Mouse (Mus musculus): ENCODE results near the gene Spag4.
"Not testable (repeated sequence)": the region's sequence is repeated elsewhere in the genome, so short reads cannot be mapped to it uniquely, and the experiment has no call there.

Gene Spag4

DNA sequence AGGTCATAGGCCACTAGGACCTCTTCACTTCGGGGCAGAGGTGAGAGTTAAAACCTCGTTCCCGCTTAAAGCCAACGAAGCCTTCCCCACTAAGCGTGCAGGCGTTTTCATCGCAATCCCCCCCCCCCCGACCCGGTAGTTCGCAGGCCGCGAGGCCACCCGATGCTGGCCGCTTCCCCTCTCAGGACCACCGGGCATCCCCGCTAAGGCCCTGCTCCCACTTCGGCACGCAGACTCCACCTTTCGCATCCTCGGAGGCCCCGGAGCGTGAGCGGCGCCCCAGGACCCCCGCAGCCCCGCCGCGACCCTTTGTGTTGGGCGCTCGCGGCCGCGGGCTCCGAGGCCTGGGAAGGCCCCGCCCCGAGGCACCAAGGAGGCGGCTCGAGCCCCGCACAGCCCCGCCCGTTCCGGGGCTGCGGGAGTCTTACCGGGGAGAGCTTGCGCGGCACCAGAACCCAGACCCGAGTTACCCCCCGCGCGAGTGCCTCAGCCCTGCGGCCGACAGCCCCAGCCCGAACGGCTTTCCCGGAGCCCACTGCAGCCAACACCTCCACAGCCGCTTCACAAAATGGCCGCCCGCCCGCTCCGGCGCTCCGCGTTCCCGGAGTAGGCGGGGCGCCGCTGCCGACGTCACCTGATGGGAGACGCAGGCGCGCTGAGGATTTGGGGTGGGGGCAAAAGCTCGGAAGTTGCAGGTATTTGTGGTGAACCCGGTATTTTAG lies 46.5 kb downstream of the Spag4 start, which contains the start of the genes Cpne1 and Rbm12:
Gene Cpne1 (minus strand): TSS at position 608 of the 722 bp plus-strand sequence.
Gene Rbm12 (minus strand): TSS at position 621 of the 722 bp plus-strand sequence.
- peak; percentile 93 for DNase-seq

DNA sequence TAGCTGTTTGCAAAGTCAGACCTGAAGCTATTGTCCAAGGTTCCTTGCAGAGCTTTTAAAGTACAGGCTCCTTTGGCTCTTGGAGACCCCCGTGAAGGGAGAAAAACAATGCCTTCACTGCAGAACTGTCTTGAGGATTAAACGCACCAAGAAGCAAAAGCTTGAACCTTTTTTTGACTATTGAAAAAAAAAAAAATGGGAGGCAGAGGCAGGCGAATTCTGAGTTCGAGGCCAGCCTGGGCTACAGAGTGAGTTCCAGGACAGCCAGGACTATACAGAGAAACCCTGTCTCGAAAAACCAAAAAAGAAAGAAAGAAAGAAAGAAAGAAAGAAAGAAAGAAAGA lies 47.1 kb downstream of the Spag4 start:
- DNase-seq = not testable (repeated sequence)

DNA sequence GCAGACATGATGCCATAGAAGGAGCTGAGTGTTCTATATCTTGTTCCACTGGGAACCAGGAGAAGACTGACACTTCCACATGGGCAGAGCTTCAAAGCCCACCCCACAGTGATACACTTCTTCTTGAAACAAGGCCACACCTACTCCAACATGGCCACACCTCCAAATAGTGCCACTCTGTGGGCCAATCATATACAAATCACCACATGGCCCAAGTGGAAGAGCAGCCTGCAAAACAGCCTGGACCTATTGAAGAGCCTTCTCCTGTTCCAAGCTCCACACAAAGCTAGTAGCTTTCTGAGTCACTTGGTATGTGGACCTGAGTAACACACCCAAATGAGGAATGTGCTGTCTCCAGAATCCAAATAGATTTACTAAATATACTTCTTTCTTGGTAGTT lies 54.6 kb downstream of the Spag4 start:
- no peak for DNase-seq

Measured in right cerebral cortex, postnatal 25 days (tissue).